8 mouse cellular contexts compared by ENCODE assay signal in the genomic region with DNA sequence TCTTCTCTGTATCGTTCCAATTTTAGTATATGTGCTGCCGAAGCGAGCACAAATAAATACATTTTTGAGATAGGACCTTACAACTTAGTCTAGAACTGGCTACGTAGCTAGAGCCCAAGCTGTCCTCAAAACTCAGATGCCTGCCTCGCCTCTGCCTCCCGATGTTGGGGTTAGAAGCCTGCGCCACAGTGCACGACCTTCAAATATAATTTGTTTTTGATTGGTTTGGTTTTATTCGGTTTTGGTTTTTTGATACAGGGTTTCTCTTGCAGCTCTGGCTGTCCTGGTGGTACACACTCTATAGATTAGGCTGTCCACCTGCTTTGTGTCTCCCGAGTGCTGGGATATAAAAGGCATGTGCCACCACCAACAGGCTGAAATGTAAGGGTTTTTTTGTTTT. TPM values are rescaled to one million over a fixed set of nuclear protein-coding genes. Genes with fewer than 3 reads are reported as not detected.
DNase-seq lines count a peak whose midpoint lies in the region; ATAC-seq lines count a peak whose summit lies in the region.

No protein-coding gene starts in this region.

- peak overlapping the region; percentile 69 for H3K9ac ChIP-seq in heart, embryonic 16.5 days (ENCODE audit: low read length)
- peak overlapping the region; percentile 23; the same call in 1 of the 2 replicates for H3K9ac ChIP-seq in hindbrain, embryonic 12.5 days
- H3K9ac ChIP-seq in midbrain, embryonic 11.5 days (ENCODE audit: low read length) = peak overlapping the region; percentile 56

- peaks cover 3% of the 10 kb centered on the region; the same call in 1 of the 2 replicates for H3K36me3 ChIP-seq in heart, embryonic 16.5 days (ENCODE audit: control insufficient read depth, insufficient read depth)
- H3K36me3 ChIP-seq in hindbrain, embryonic 12.5 days = 0 out of 2 replicates have a peak, but pooled peaks cover 8% of the 10 kb centered on the region
- no peaks in the 10 kb centered on the region for H3K36me3 ChIP-seq in midbrain, embryonic 11.5 days (ENCODE audit: control insufficient read depth, insufficient read depth, low read length)

- no peak for ATAC-seq in heart, embryonic 16.5 days (replicated peaks; ENCODE audit: extremely low read depth, insufficient read depth, low FRiP score)
- no peak for ATAC-seq in hindbrain, embryonic 12.5 days (ENCODE audit: low FRiP score)
- ATAC-seq in midbrain, embryonic 11.5 days (ENCODE audit: low FRiP score) = peak; percentile 4; the same call in 1 of the 2 replicates

- H3K27ac ChIP-seq in heart, embryonic 16.5 days (ENCODE audit: low read length) = peak overlapping the region; percentile 58
- peak overlapping the region; percentile 21; the same call in 1 of the 2 replicates for H3K27ac ChIP-seq in brown adipose tissue, adult 24 weeks (replicated peaks; ENCODE audit: low read depth, low read length)
- H3K27ac ChIP-seq in hindbrain, embryonic 12.5 days = peak overlapping the region; percentile 84
- no peak overlapping the region; the same call in 1 of the 2 replicates for H3K27ac ChIP-seq in midbrain, embryonic 11.5 days (ENCODE audit: low read depth, low read length)

- H3K9me3 ChIP-seq in heart, embryonic 16.5 days (replicated peaks; ENCODE audit: control insufficient read depth, low read length) = no peaks in the 10 kb centered on the region
- no peaks in the 10 kb centered on the region for H3K9me3 ChIP-seq in hindbrain, embryonic 12.5 days (replicated peaks)
- no peaks in the 10 kb centered on the region for H3K9me3 ChIP-seq in midbrain, embryonic 11.5 days (ENCODE audit: control insufficient read depth, low read length)

- peaks cover 47% of the 10 kb centered on the region for H3K4me1 ChIP-seq in heart, embryonic 16.5 days (ENCODE audit: control insufficient read depth, insufficient read depth, low read length)
- peaks cover 30% of the 10 kb centered on the region for H3K4me1 ChIP-seq in brown adipose tissue, adult 24 weeks (ENCODE audit: control insufficient read depth, insufficient read depth, insufficient read length, low read length)
- peaks cover 32% of the 10 kb centered on the region for H3K4me1 ChIP-seq in hindbrain, embryonic 12.5 days
- H3K4me1 ChIP-seq in midbrain, embryonic 11.5 days (ENCODE audit: control insufficient read depth, insufficient read depth, low read length) = peaks cover 21% of the 10 kb centered on the region

- 76% methylated on average over 10 of the region's 10 CpGs for WGBS in heart, embryonic 16.5 days
- WGBS in hindbrain, embryonic 12.5 days = 83% methylated on average over 10 of the region's 10 CpGs
- WGBS in midbrain, embryonic 11.5 days = 77% methylated on average over 10 of the region's 10 CpGs

- no peak for DNase-seq in heart, postnatal 14 days
- DNase-seq in midbrain, embryonic 11.5 days (ENCODE audit: low spot score, missing footprints) = no peak
- no peak for DNase-seq in frontal cortex, postnatal 14 days (ENCODE audit: low spot score in 2 of 2)
- DNase-seq in adrenal gland, adult 8-10 months = no peak
- no peak for DNase-seq in natural killer cell, adult 2 months (ENCODE audit: low spot score in 2 of 2)

- H3K27me3 ChIP-seq in heart, embryonic 16.5 days (ENCODE audit: control insufficient read depth, insufficient read depth, low read length) = no peaks in the 10 kb centered on the region
- H3K27me3 ChIP-seq in hindbrain, embryonic 12.5 days = no peaks in the 10 kb centered on the region
- H3K27me3 ChIP-seq in midbrain, embryonic 11.5 days (ENCODE audit: control insufficient read depth, insufficient read depth, low read length) = no peaks in the 10 kb centered on the region

- H3K4me2 ChIP-seq in heart, embryonic 16.5 days (ENCODE audit: low read depth, low read length) = peak overlapping the region; percentile 66
- peak overlapping the region; percentile 93 for H3K4me2 ChIP-seq in hindbrain, embryonic 12.5 days (replicated peaks)
- H3K4me2 ChIP-seq in midbrain, embryonic 11.5 days = peak overlapping the region; percentile 35

- H3K4me3 ChIP-seq in heart, embryonic 16.5 days (ENCODE audit: low read length) = no peak overlapping the region; the same call in 1 of the 2 replicates
- peak overlapping the region; percentile 13; the same call in 1 of the 2 replicates for H3K4me3 ChIP-seq in brown adipose tissue, adult 24 weeks (ENCODE audit: insufficient read depth, low read depth, low read length)
- peak overlapping the region; percentile 76; the same call in 1 of the 2 replicates for H3K4me3 ChIP-seq in hindbrain, embryonic 12.5 days
- H3K4me3 ChIP-seq in midbrain, embryonic 11.5 days (ENCODE audit: low read depth, low read length) = peak overlapping the region; percentile 52

- intact Hi-C loops in heart, postnatal 14 days (cut with DNase I) = no loop called here

RNA-seq across cellular contexts. Expression of gene Bsg, which starts 0.8 kb away (rescaled TPM):
- polyA plus RNA-seq in heart, embryonic 16.5 days (2015; fragmentation: Nextera tagmentation; extraction: Ambion mirVana) = 1,046 and 1,072 TPM in 2 replicates
- total RNA-seq in heart, postnatal 14 days (2021) = 1,000 to 10,000 TPM; 1,285 to 1,330 TPM
- polyA plus RNA-seq in brown adipose tissue, adult 24 weeks (2012; ENCODE audit: insufficient read depth, insufficient read length, missing spikeins) = 495 and 669 TPM in 2 replicates
- 658 and 661 TPM in 2 replicates for polyA plus RNA-seq in hindbrain, embryonic 12.5 days (2016; fragmentation: Nextera tagmentation; extraction: Ambion mirVana)
- 576 and 580 TPM in 2 replicates for polyA plus RNA-seq in midbrain, embryonic 11.5 days (2014; fragmentation: Nextera tagmentation; extraction: Ambion mirVana)
- total RNA-seq in adrenal gland, adult 8-10 months (2022) = 100 to 1,000 TPM; 578 to 598 (median 581) TPM

RNA-seq across cellular contexts. Expression of gene Hcn2, which starts 12.9 kb away (rescaled TPM):
- polyA plus RNA-seq in heart, embryonic 16.5 days (2015; fragmentation: Nextera tagmentation; extraction: Ambion mirVana) = not detected in 2 replicates
- total RNA-seq in heart, postnatal 14 days (2021) = 10 to 100 TPM; 35.7 to 38.7 TPM
- 0.52 TPM in 1 of 2 replicates, not detected in the other for polyA plus RNA-seq in brown adipose tissue, adult 24 weeks (2012; ENCODE audit: insufficient read depth, insufficient read length, missing spikeins)
- polyA plus RNA-seq in hindbrain, embryonic 12.5 days (2016; fragmentation: Nextera tagmentation; extraction: Ambion mirVana) = 0.45 and 0.48 TPM in 2 replicates
- 0.22 TPM in 2 replicates for polyA plus RNA-seq in midbrain, embryonic 11.5 days (2014; fragmentation: Nextera tagmentation; extraction: Ambion mirVana)
- total RNA-seq in adrenal gland, adult 8-10 months (2022) = 10 to 100 TPM in 2 of 4 experiments, 1 to 10 TPM in 2; 8.1 to 10.9 (median 10.3) TPM

RNA-seq across cellular contexts. Expression of gene Gzmm, which starts 14.7 kb away (rescaled TPM):
- polyA plus RNA-seq in heart, embryonic 16.5 days (2015; fragmentation: Nextera tagmentation; extraction: Ambion mirVana) = 1.1 and 1.3 TPM in 2 replicates
- total RNA-seq in heart, postnatal 14 days (2021) = 1 to 10 TPM; 4.5 to 5.4 TPM
- not detected in 2 replicates for polyA plus RNA-seq in brown adipose tissue, adult 24 weeks (2012; ENCODE audit: insufficient read depth, insufficient read length, missing spikeins)
- polyA plus RNA-seq in hindbrain, embryonic 12.5 days (2016; fragmentation: Nextera tagmentation; extraction: Ambion mirVana) = 1.2 and 1.3 TPM in 2 replicates
- polyA plus RNA-seq in midbrain, embryonic 11.5 days (2014; fragmentation: Nextera tagmentation; extraction: Ambion mirVana) = 0.27 and 0.58 TPM in 2 replicates
- total RNA-seq in adrenal gland, adult 8-10 months (2022) = 1 to 10 TPM; 1.2 to 2.2 (median 1.7) TPM

RNA-seq across cellular contexts. Expression of gene Cdc34, which starts 21.5 kb away (rescaled TPM):
- polyA plus RNA-seq in heart, embryonic 16.5 days (2015; fragmentation: Nextera tagmentation; extraction: Ambion mirVana) = 98.0 and 101 TPM in 2 replicates
- total RNA-seq in heart, postnatal 14 days (2021) = 100 to 1,000 TPM; 158 to 159 TPM
- polyA plus RNA-seq in brown adipose tissue, adult 24 weeks (2012; ENCODE audit: insufficient read depth, insufficient read length, missing spikeins) = 181 and 274 TPM in 2 replicates
- 121 and 124 TPM in 2 replicates for polyA plus RNA-seq in hindbrain, embryonic 12.5 days (2016; fragmentation: Nextera tagmentation; extraction: Ambion mirVana)
- 149 and 178 TPM in 2 replicates for polyA plus RNA-seq in midbrain, embryonic 11.5 days (2014; fragmentation: Nextera tagmentation; extraction: Ambion mirVana)
- total RNA-seq in adrenal gland, adult 8-10 months (2022) = 10 to 100 TPM; 50.9 to 77.7 (median 69.2) TPM

RNA-seq across cellular contexts. Expression of gene Tpgs1, which starts 34.4 kb away (rescaled TPM):
- 45.5 and 47.0 TPM in 2 replicates for polyA plus RNA-seq in heart, embryonic 16.5 days (2015; fragmentation: Nextera tagmentation; extraction: Ambion mirVana)
- total RNA-seq in heart, postnatal 14 days (2021) = 10 to 100 TPM; 21.7 to 23.0 TPM
- 17.0 and 17.6 TPM in 2 replicates for polyA plus RNA-seq in brown adipose tissue, adult 24 weeks (2012; ENCODE audit: insufficient read depth, insufficient read length, missing spikeins)
- 68.1 and 69.4 TPM in 2 replicates for polyA plus RNA-seq in hindbrain, embryonic 12.5 days (2016; fragmentation: Nextera tagmentation; extraction: Ambion mirVana)
- polyA plus RNA-seq in midbrain, embryonic 11.5 days (2014; fragmentation: Nextera tagmentation; extraction: Ambion mirVana) = 65.5 and 69.6 TPM in 2 replicates
- total RNA-seq in adrenal gland, adult 8-10 months (2022) = 10 to 100 TPM; 37.8 to 41.6 (median 39.3) TPM

Comparison
In these comparisons a context has a peak if more than half of its experiments do, and no peak if none do; other contexts are left out.
1. H3K4me2 ChIP-seq: peak in every context shown above with its lines; median percentile 93 in hindbrain, embryonic 12.5 days; 66 in heart, embryonic 16.5 days; 35 in midbrain, embryonic 11.5 days.